Mouse (Mus musculus): ENCODE measurements around the gene Prkn.

- no peak for TF ChIP-seq CTCF (IDR thresholded peaks at IDR 0.05)
- TF ChIP-seq EP300 (IDR thresholded peaks at IDR 0.05): no peak
Observed at GRCm38 (mm10) chr17:11352778-11353552, 512.8 kb downstream of the Prkn start.

Data from lung, postnatal 0 days (tissue).